Mouse (Mus musculus): ENCODE measurements around the gene Rora. TPM values are rescaled to one million over a fixed set of nuclear protein-coding genes. Genes with fewer than 3 reads are reported as not detected.

Rora gene
- polyA plus RNA-seq, 2 experiments = 4.5 to 10.1 TPM

DNA sequence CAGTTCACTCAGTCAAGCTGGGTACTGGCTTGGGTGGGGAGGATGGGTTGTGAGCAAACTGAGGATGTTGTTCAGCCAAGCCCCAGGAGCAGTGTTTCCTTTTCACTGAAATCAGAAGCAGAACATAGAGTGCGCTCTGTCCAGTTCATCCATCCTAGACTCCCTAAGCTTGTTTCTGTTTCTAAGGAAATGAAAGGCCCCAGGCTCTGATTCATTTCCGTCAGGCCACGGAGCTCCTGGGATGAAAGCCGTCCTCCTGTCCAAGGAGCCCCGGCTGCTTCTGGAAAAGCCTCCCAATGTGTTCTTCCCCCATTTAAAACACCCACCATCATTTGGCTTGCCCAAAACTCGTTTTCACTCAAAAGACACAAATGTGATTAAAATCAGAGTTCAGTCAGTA lies 589.0 kb downstream of the Rora start:
- Histone ChIP-seq H3K9ac (ENCODE audit: low read depth, low read length, severe bottlenecking) (no peak overlapping the region), H3K4me3 (replicated peaks; ENCODE audit: low read length) (no peak overlapping the region), H3K4me1 (ENCODE audit: control insufficient read depth, insufficient read depth, low read length) (peaks cover 18% of the 10 kb centered on the region), H3K9me3 (ENCODE audit: control insufficient read depth, low read length) (no peaks in the 10 kb centered on the region), H3K27ac (replicated peaks; ENCODE audit: low read depth, low read length) (no peak overlapping the region), H3K27me3 (ENCODE audit: control insufficient read depth, insufficient read depth, low read length) (no peaks in the 10 kb centered on the region), H3K36me3 (ENCODE audit: control insufficient read depth, insufficient read depth, low read length) (no peaks in the 10 kb centered on the region), H3K4me2 (replicated peaks; ENCODE audit: low read depth, low read length, severe bottlenecking) (no peak overlapping the region)
- WGBS = 28% methylated on average over 6 of the region's 6 CpGs
- TF ChIP-seq POLR2A (IDR thresholded peaks at IDR 0.05; ENCODE audit: borderline replicate concordance, extremely low read depth, insufficient read depth, insufficient read length) = no peak
- DNase-seq (ENCODE audit: low spot score) (no peak), ATAC-seq (ENCODE audit: low FRiP score, low read depth) (no peak)

DNA sequence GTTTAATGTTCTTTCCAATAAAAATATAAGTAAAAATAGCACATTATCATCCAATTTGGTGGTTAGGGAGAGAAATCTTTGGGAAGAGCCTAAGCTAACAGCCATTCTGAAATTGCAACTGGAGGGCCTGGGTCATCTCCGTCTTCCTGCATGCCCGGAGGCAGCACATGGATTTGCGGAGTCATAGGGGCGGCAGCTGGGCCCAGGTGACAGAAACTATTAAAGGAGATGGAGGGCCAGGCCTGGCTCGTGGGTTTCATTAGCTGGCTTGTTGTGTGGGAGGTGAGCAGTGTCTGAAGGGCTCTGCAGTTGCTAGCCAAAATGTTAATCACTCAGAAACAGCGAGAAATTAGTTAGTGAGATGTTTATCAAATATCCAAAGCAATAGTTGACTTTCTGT lies 590.0 kb downstream of the Rora start:
- ATAC-seq (ENCODE audit: low FRiP score, low read depth) (no peak), DNase-seq (ENCODE audit: low spot score) (no peak)
- H3K9me3 ChIP-seq (ENCODE audit: control insufficient read depth, low read length) = no peaks in the 10 kb centered on the region
- H3K27me3 ChIP-seq (ENCODE audit: control insufficient read depth, insufficient read depth, low read length) = no peaks in the 10 kb centered on the region
- H3K27ac ChIP-seq (replicated peaks; ENCODE audit: low read depth, low read length) = no peak overlapping the region
- peaks cover 18% of the 10 kb centered on the region for H3K4me1 ChIP-seq (ENCODE audit: control insufficient read depth, insufficient read depth, low read length)
- TF ChIP-seq POLR2A (IDR thresholded peaks at IDR 0.05; ENCODE audit: borderline replicate concordance, extremely low read depth, insufficient read depth, insufficient read length) = no peak
- H3K36me3 ChIP-seq (ENCODE audit: control insufficient read depth, insufficient read depth, low read length) = no peaks in the 10 kb centered on the region
- H3K9ac ChIP-seq (ENCODE audit: low read depth, low read length, severe bottlenecking) = no peak overlapping the region
- 16% methylated on average over 6 of the region's 6 CpGs for WGBS
- no peak overlapping the region for H3K4me3 ChIP-seq (replicated peaks; ENCODE audit: low read length)
- no peak overlapping the region for H3K4me2 ChIP-seq (replicated peaks; ENCODE audit: low read depth, low read length, severe bottlenecking)

- no peak for TF ChIP-seq POLR2A (IDR thresholded peaks at IDR 0.05; ENCODE audit: borderline replicate concordance, extremely low read depth, insufficient read depth, insufficient read length)
- no peak for ATAC-seq (ENCODE audit: low FRiP score, low read depth)
- DNase-seq (ENCODE audit: low spot score) = peak; percentile 58
- WGBS = 39% methylated on average over 3 of the region's 3 CpGs
- Histone ChIP-seq H3K9me3 (ENCODE audit: control insufficient read depth, low read length) (no peaks in the 10 kb centered on the region), H3K4me1 (ENCODE audit: control insufficient read depth, insufficient read depth, low read length) (peaks cover 18% of the 10 kb centered on the region), H3K4me3 (replicated peaks; ENCODE audit: low read length) (no peak overlapping the region), H3K27ac (replicated peaks; ENCODE audit: low read depth, low read length) (no peak overlapping the region), H3K36me3 (ENCODE audit: control insufficient read depth, insufficient read depth, low read length) (no peaks in the 10 kb centered on the region), H3K27me3 (ENCODE audit: control insufficient read depth, insufficient read depth, low read length) (no peaks in the 10 kb centered on the region), H3K9ac (ENCODE audit: low read depth, low read length, severe bottlenecking) (no peak overlapping the region), H3K4me2 (replicated peaks; ENCODE audit: low read depth, low read length, severe bottlenecking) (no peak overlapping the region)
These were observed 592.6 kb downstream of the Rora start for GRCm38 (mm10) chr9:69246225-69246624.

DNA sequence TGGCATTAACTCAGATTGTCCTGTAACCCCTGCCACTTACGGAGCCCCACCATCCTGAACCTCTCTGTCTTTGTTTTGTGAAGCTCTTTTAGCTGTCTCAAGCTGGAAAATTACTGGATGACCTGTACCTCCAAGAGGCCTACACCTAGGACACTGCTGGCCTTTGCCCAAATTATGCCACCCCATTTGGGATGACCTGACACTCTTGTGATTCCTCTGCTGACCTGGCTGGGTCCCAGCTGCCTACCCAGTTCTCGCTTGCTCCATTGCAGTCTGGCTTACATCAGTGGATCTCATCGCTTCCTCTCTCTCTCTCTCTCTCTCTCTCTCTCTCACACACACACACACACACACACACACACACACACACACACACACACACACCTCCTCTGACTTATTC lies 596.0 kb downstream of the Rora start:
- no peak overlapping the region for H3K27ac ChIP-seq (replicated peaks; ENCODE audit: low read depth, low read length)
- H3K36me3 ChIP-seq (ENCODE audit: control insufficient read depth, insufficient read depth, low read length) = no peaks in the 10 kb centered on the region
- DNase-seq (ENCODE audit: low spot score) (no peak), ATAC-seq (ENCODE audit: low FRiP score, low read depth) (no peak)
- WGBS = 96% methylated on average over 3 of the region's 3 CpGs
- no peak overlapping the region for H3K4me3 ChIP-seq (replicated peaks; ENCODE audit: low read length)
- no peaks in the 10 kb centered on the region for H3K27me3 ChIP-seq (ENCODE audit: control insufficient read depth, insufficient read depth, low read length)
- H3K9ac ChIP-seq (ENCODE audit: low read depth, low read length, severe bottlenecking) = no peak overlapping the region
- no peak overlapping the region for H3K4me2 ChIP-seq (replicated peaks; ENCODE audit: low read depth, low read length, severe bottlenecking)
- no peak for TF ChIP-seq POLR2A (IDR thresholded peaks at IDR 0.05; ENCODE audit: borderline replicate concordance, extremely low read depth, insufficient read depth, insufficient read length)
- no peaks in the 10 kb centered on the region for H3K9me3 ChIP-seq (ENCODE audit: control insufficient read depth, low read length)
- H3K4me1 ChIP-seq (ENCODE audit: control insufficient read depth, insufficient read depth, low read length) = peaks cover 14% of the 10 kb centered on the region

GRCm38 (mm10) chr9:69250326-69250725 lies 596.7 kb downstream of the Rora start:
- H3K9me3 ChIP-seq (ENCODE audit: control insufficient read depth, low read length) = no peaks in the 10 kb centered on the region
- H3K4me2 ChIP-seq (replicated peaks; ENCODE audit: low read depth, low read length, severe bottlenecking) = no peak overlapping the region
- no peaks in the 10 kb centered on the region for H3K36me3 ChIP-seq (ENCODE audit: control insufficient read depth, insufficient read depth, low read length)
- no peak for ATAC-seq (ENCODE audit: low FRiP score, low read depth)
- H3K4me1 ChIP-seq (ENCODE audit: control insufficient read depth, insufficient read depth, low read length) = peaks cover 8% of the 10 kb centered on the region
- H3K9ac ChIP-seq (ENCODE audit: low read depth, low read length, severe bottlenecking) = no peak overlapping the region
- no peak overlapping the region for H3K27ac ChIP-seq (replicated peaks; ENCODE audit: low read depth, low read length)
- H3K27me3 ChIP-seq (ENCODE audit: control insufficient read depth, insufficient read depth, low read length) = no peaks in the 10 kb centered on the region
- no peak for TF ChIP-seq POLR2A (IDR thresholded peaks at IDR 0.05; ENCODE audit: borderline replicate concordance, extremely low read depth, insufficient read depth, insufficient read length)
- WGBS = 90% methylated on average over 8 of the region's 8 CpGs
- H3K4me3 ChIP-seq (replicated peaks; ENCODE audit: low read length) = no peak overlapping the region
- DNase-seq (ENCODE audit: low spot score) = no peak

DNA sequence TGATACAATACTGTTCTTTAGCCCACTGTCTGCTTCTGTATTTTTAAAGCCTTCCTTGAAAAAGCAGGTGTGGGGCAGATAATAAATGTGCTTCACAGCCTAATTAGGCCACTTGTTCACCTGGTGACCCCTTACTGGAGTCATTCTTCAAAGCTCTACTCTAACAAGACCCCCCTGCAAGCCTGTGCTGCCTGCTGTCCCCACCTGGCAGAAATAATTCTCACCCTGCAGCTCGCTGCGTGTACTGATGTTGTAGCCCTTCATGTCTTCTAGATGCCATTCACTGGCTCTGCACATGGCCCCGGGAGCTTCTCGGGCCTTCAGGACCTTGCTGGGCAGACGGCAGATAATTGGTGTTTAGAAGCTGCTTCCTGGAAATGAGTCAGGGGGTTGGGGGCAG lies 604.9 kb downstream of the Rora start:
- no peak overlapping the region for H3K4me2 ChIP-seq (replicated peaks; ENCODE audit: low read depth, low read length, severe bottlenecking)
- H3K4me3 ChIP-seq (replicated peaks; ENCODE audit: low read length) = no peak overlapping the region
- ATAC-seq (ENCODE audit: low FRiP score, low read depth) = no peak
- H3K9ac ChIP-seq (ENCODE audit: low read depth, low read length, severe bottlenecking) = no peak overlapping the region
- H3K9me3 ChIP-seq (ENCODE audit: control insufficient read depth, low read length) = no peaks in the 10 kb centered on the region
- H3K27ac ChIP-seq (replicated peaks; ENCODE audit: low read depth, low read length) = no peak overlapping the region
- DNase-seq (ENCODE audit: low spot score) = no peak
- H3K4me1 ChIP-seq (ENCODE audit: control insufficient read depth, insufficient read depth, low read length) = peaks cover 16% of the 10 kb centered on the region
- H3K36me3 ChIP-seq (ENCODE audit: control insufficient read depth, insufficient read depth, low read length) = no peaks in the 10 kb centered on the region
- H3K27me3 ChIP-seq (ENCODE audit: control insufficient read depth, insufficient read depth, low read length) = no peaks in the 10 kb centered on the region
- TF ChIP-seq POLR2A (IDR thresholded peaks at IDR 0.05; ENCODE audit: borderline replicate concordance, extremely low read depth, insufficient read depth, insufficient read length) = no peak
- 23% methylated on average over 5 of the region's 5 CpGs for WGBS
